11 mouse cellular contexts compared by ENCODE assay signal in the genomic region with DNA sequence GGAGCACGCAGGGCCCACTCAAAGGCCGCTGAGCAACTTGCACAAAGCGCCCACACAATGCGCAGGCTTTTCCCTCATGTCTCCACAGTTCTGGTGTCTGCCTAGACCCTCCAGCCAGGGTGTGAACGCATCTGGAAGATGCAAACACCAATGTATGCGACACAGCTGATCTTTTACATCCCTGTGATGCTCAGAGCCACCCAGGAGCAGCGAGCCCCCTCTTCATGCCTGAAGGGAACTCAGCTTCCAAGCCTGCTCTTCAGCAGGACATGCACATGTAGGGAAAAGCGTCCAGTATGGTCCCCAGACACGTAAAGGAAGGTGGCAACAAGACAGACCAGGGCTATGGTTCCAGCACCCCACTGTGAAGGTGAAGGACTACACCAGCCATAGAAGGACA. TPM values are rescaled to one million over a fixed set of nuclear protein-coding genes. Genes with fewer than 3 reads are reported as not detected.
A peak's percentile ranks its signal among the peaks of the same experiment; 100 is the strongest.
DNase-seq lines count a peak whose midpoint lies in the region; ATAC-seq lines count a peak whose summit lies in the region.
"Had no signal": no experiment of that assay in that cellular context is flagged by ENCODE, and none has a peak within 500 bp of the region (broad histone marks: within the 10 kb centered on the region; RNA-seq: fewer than 3 reads in every experiment).

No protein-coding gene starts in this region.

- WGBS in kidney, embryonic 15.5 days, result 34% methylated on average over 9 of the region's 9 CpGs
- 26% methylated on average over 9 of the region's 9 CpGs for WGBS in kidney, embryonic 14.5 days
- 20% methylated on average over 9 of the region's 9 CpGs for WGBS in embryonic facial prominence, embryonic 11.5 days
- 24% methylated on average over 9 of the region's 9 CpGs for WGBS in hindbrain, embryonic 13.5 days
- 27% methylated on average over 9 of the region's 9 CpGs for WGBS in midbrain, embryonic 16.5 days

- H3K9me3 ChIP-seq in kidney, embryonic 15.5 days (replicated peaks), result no peaks in the 10 kb centered on the region
- no peaks in the 10 kb centered on the region; the same call in 1 of the 2 replicates for H3K9me3 ChIP-seq in kidney, embryonic 14.5 days (ENCODE audit: control insufficient read depth, low read length)
- H3K9me3 ChIP-seq in embryonic facial prominence, embryonic 11.5 days (replicated peaks; ENCODE audit: control insufficient read depth, low read length), result no peaks in the 10 kb centered on the region
- H3K9me3 ChIP-seq in hindbrain, embryonic 13.5 days, result no peaks in the 10 kb centered on the region
- H3K9me3 ChIP-seq in midbrain, embryonic 16.5 days (replicated peaks; ENCODE audit: control insufficient read depth, low read length, poor library complexity, severe bottlenecking), result no peaks in the 10 kb centered on the region
- H3K9me3 ChIP-seq: stomach, embryonic 15.5 days had no signal

- no peak for DNase-seq in embryonic facial prominence, embryonic 11.5 days (ENCODE audit: low spot score)
- DNase-seq in c-Kit-positive CD71-positive TER-119-positive erythroid progenitor cells, embryonic 14.5 days (ENCODE audit: low spot score), result no peak
- DNase-seq in left cerebral cortex, adult 8-10 months (ENCODE audit: low spot score in 2 of 2), result no peak

- peaks cover 39% of the 10 kb centered on the region for H3K27me3 ChIP-seq in kidney, embryonic 15.5 days
- H3K27me3 ChIP-seq in kidney, embryonic 14.5 days (ENCODE audit: control insufficient read depth, insufficient read depth, low read length), result peaks cover 15% of the 10 kb centered on the region; the same call in 1 of the 2 replicates
- peaks cover 10% of the 10 kb centered on the region for H3K27me3 ChIP-seq in embryonic facial prominence, embryonic 11.5 days (ENCODE audit: control insufficient read depth, insufficient read depth, low read length)
- H3K27me3 ChIP-seq in hindbrain, embryonic 13.5 days, result peaks cover 43% of the 10 kb centered on the region
- H3K27me3 ChIP-seq in midbrain, embryonic 16.5 days (ENCODE audit: control insufficient read depth, insufficient read depth, low read depth, low read length), result peaks cover 27% of the 10 kb centered on the region
- H3K27me3 ChIP-seq: stomach, embryonic 15.5 days had no signal

- peak overlapping the region; percentile 90 for H3K4me2 ChIP-seq in kidney, embryonic 15.5 days
- no peak overlapping the region for H3K4me2 ChIP-seq in kidney, embryonic 14.5 days (replicated peaks; ENCODE audit: low read depth, low read length)
- peak overlapping the region; percentile 75 for H3K4me2 ChIP-seq in embryonic facial prominence, embryonic 11.5 days (ENCODE audit: low read depth, low read length)
- peak overlapping the region; percentile 98 for H3K4me2 ChIP-seq in hindbrain, embryonic 13.5 days
- 0 out of 2 replicates have a peak overlapping the region, but pooled peaks have one; percentile 98 for H3K4me2 ChIP-seq in midbrain, embryonic 16.5 days (ENCODE audit: low read length)

- no peak overlapping the region for H3K27ac ChIP-seq in kidney, embryonic 15.5 days
- no peak overlapping the region for H3K27ac ChIP-seq in kidney, embryonic 14.5 days (ENCODE audit: low read depth, low read length)
- no peak overlapping the region for H3K27ac ChIP-seq in embryonic facial prominence, embryonic 11.5 days (replicated peaks; ENCODE audit: low read depth, low read length)
- H3K27ac ChIP-seq in hindbrain, embryonic 13.5 days, result no peak overlapping the region
- no peak overlapping the region for H3K27ac ChIP-seq in midbrain, embryonic 16.5 days (ENCODE audit: low read length)

- H3K36me3 ChIP-seq in kidney, embryonic 15.5 days, result no peaks in the 10 kb centered on the region
- H3K36me3 ChIP-seq in kidney, embryonic 14.5 days (ENCODE audit: control insufficient read depth, insufficient read depth, low read length), result no peaks in the 10 kb centered on the region
- H3K36me3 ChIP-seq in embryonic facial prominence, embryonic 11.5 days (replicated peaks; ENCODE audit: control insufficient read depth, insufficient read depth, low read depth, low read length), result no peaks in the 10 kb centered on the region
- no peaks in the 10 kb centered on the region for H3K36me3 ChIP-seq in hindbrain, embryonic 13.5 days
- no peaks in the 10 kb centered on the region for H3K36me3 ChIP-seq in midbrain, embryonic 16.5 days (ENCODE audit: control insufficient read depth, insufficient read depth, low read length)
- H3K36me3 ChIP-seq: stomach, embryonic 15.5 days had no signal

- peaks cover 47% of the 10 kb centered on the region for H3K4me1 ChIP-seq in kidney, embryonic 15.5 days
- peaks cover 23% of the 10 kb centered on the region for H3K4me1 ChIP-seq in kidney, embryonic 14.5 days (ENCODE audit: control insufficient read depth, insufficient read depth, low read length)
- 0 out of 2 replicates have a peak, but pooled peaks cover under 1% of the 10 kb centered on the region for H3K4me1 ChIP-seq in embryonic facial prominence, embryonic 11.5 days (ENCODE audit: control insufficient read depth, insufficient read depth, low read length)
- peaks cover 38% of the 10 kb centered on the region for H3K4me1 ChIP-seq in hindbrain, embryonic 13.5 days (replicated peaks)
- H3K4me1 ChIP-seq in midbrain, embryonic 16.5 days (ENCODE audit: control insufficient read depth, insufficient read depth, low read length), result peaks cover 24% of the 10 kb centered on the region

- H3K4me3 ChIP-seq in kidney, embryonic 15.5 days (replicated peaks), result 0 out of 2 replicates have a peak overlapping the region, but pooled peaks have one; percentile 55
- H3K4me3 ChIP-seq in kidney, embryonic 14.5 days (ENCODE audit: low read length), result no peak overlapping the region
- H3K4me3 ChIP-seq in embryonic facial prominence, embryonic 11.5 days (ENCODE audit: low read depth, low read length), result no peak overlapping the region; the same call in 1 of the 2 replicates
- H3K4me3 ChIP-seq in hindbrain, embryonic 13.5 days, result 0 out of 2 replicates have a peak overlapping the region, but pooled peaks have one; percentile 55
- no peak overlapping the region for H3K4me3 ChIP-seq in midbrain, embryonic 16.5 days (ENCODE audit: low read depth, low read length)

- H3K9ac ChIP-seq in kidney, embryonic 15.5 days, result no peak overlapping the region
- no peak overlapping the region for H3K9ac ChIP-seq in kidney, embryonic 14.5 days (ENCODE audit: low read depth, low read length)
- no peak overlapping the region for H3K9ac ChIP-seq in embryonic facial prominence, embryonic 11.5 days (replicated peaks; ENCODE audit: low read length)
- H3K9ac ChIP-seq in hindbrain, embryonic 13.5 days, result no peak overlapping the region
- H3K9ac ChIP-seq in midbrain, embryonic 16.5 days (ENCODE audit: low read depth, low read length), result no peak overlapping the region

- ATAC-seq in kidney, embryonic 15.5 days (replicated peaks; ENCODE audit: low FRiP score), result no peak
- ATAC-seq in kidney, embryonic 14.5 days (ENCODE audit: low FRiP score, low TSS enrichment), result no peak
- no peak for ATAC-seq in embryonic facial prominence, embryonic 11.5 days (replicated peaks; ENCODE audit: insufficient number of reproducible peaks, low FRiP score, low TSS enrichment, low read depth)
- ATAC-seq in hindbrain, embryonic 13.5 days (ENCODE audit: low FRiP score), result no peak
- no peak for ATAC-seq in midbrain, embryonic 16.5 days
- ATAC-seq: inflammation-experienced regulatory T-cells, adult 6 months had no signal

RNA-seq across cellular contexts. Expression of gene Col12a1, which starts 1.5 kb away (rescaled TPM):
- polyA plus RNA-seq in kidney, embryonic 15.5 days (2015; fragmentation: Nextera tagmentation; extraction: Ambion mirVana), result 30.5 and 33.5 TPM in 2 replicates
- polyA plus RNA-seq in kidney, embryonic 14.5 days (2014; fragmentation: Nextera tagmentation; extraction: Ambion mirVana), result 25.9 and 38.6 TPM in 2 replicates
- 25.1 and 28.2 TPM in 2 replicates for polyA plus RNA-seq in embryonic facial prominence, embryonic 11.5 days (2014; fragmentation: Nextera tagmentation; extraction: Ambion mirVana)
- 6.8 and 12.6 TPM in 2 replicates for polyA plus RNA-seq in hindbrain, embryonic 13.5 days (2015; fragmentation: Nextera tagmentation; extraction: Ambion mirVana)
- polyA plus RNA-seq in midbrain, embryonic 16.5 days (2015; fragmentation: Nextera tagmentation; extraction: Ambion mirVana), result 4.2 and 4.5 TPM in 2 replicates
- 1 to 10 TPM; 5.3 to 9.6 (median 6.9) TPM for total RNA-seq in left cerebral cortex, adult 8-10 months (2022)
- total RNA-seq: common myeloid progenitor, adult 5-6 weeks; MEL had no signal

RNA-seq across cellular contexts. Expression of gene Cox7a2, which starts 39.5 kb away (rescaled TPM):
- polyA plus RNA-seq in kidney, embryonic 15.5 days (2015; fragmentation: Nextera tagmentation; extraction: Ambion mirVana), result 718 and 798 TPM in 2 replicates
- 669 and 936 TPM in 2 replicates for polyA plus RNA-seq in kidney, embryonic 14.5 days (2014; fragmentation: Nextera tagmentation; extraction: Ambion mirVana)
- polyA plus RNA-seq in embryonic facial prominence, embryonic 11.5 days (2014; fragmentation: Nextera tagmentation; extraction: Ambion mirVana), result 609 and 634 TPM in 2 replicates
- 826 and 836 TPM in 2 replicates for polyA plus RNA-seq in hindbrain, embryonic 13.5 days (2015; fragmentation: Nextera tagmentation; extraction: Ambion mirVana)
- polyA plus RNA-seq in midbrain, embryonic 16.5 days (2015; fragmentation: Nextera tagmentation; extraction: Ambion mirVana), result 765 and 782 TPM in 2 replicates
- total RNA-seq in left cerebral cortex, adult 8-10 months (2022), result 100 to 1,000 TPM; 327 to 361 (median 350) TPM

Comparison
In these comparisons a context has a peak if more than half of its experiments do, and no peak if none do; other contexts are left out.
1. H3K4me3 ChIP-seq: peak in kidney, embryonic 15.5 days (single experiment) and hindbrain, embryonic 13.5 days (single experiment); none in kidney, embryonic 14.5 days (single experiment), embryonic facial prominence, embryonic 11.5 days (single experiment) and midbrain, embryonic 16.5 days (single experiment).